Mouse (Mus musculus) ES-E14 (cell line): Measurements from ENCODE around the gene Tanc1.

Source experiments
- CHD2 ChIP-seq: IDR thresholded peaks from 2 replicates; pipeline ENCODE4 v1.6.1; 2014; ENCODE audit warnings: mild to moderate bottlenecking, low read depth, low read length, inconsistent platforms
- HCFC1 ChIP-seq: IDR thresholded peaks from 2 replicates; pipeline ENCODE4 v1.6.1; 2012; ENCODE audit warnings: low read length, inconsistent platforms, borderline replicate concordance; ENCODE audit not compliant: insufficient read depth
- MAFK ChIP-seq: IDR thresholded peaks from 2 replicates; pipeline ENCODE4 v1.6.1; 2014; ENCODE audit warnings: mild to moderate bottlenecking, low read depth, low read length, inconsistent platforms; ENCODE audit not compliant: insufficient read depth
- ZC3H11A ChIP-seq: IDR thresholded peaks from 2 replicates; pipeline ENCODE4 v1.6.1; 2012; ENCODE audit warnings: low read depth, mild to moderate bottlenecking, inconsistent platforms, low read length, borderline replicate concordance

DNA sequence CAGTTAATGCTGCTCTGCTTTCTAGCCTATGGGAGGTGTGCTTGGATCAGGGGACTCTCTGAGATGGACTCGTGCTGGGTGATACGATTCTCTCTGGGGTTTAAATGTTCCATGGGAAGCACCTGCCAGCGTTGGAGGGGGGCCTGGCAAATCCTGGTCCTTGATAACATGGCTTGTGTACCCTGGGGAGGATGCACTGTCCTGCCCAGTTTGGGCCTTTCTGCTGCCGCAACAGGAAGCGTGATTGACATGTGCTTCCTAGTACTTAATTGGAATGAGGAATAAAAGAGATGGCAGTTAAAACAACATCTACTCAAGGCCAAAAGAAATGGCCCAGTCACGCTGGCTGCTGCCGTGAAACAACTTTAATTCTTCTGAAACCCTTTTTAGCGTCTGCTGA, 109.3 kb downstream of the Tanc1 start:
- TF ChIP-seq MAFK = no peak
- no peak for TF ChIP-seq HCFC1
- no peak for TF ChIP-seq CHD2
- TF ChIP-seq ZC3H11A = no peak
